Mouse (Mus musculus) layer of hippocampus, adult 2 months (tissue): Measurements from ENCODE around the gene Cdk2ap2. TPM values are rescaled to one million over a fixed set of nuclear protein-coding genes. Genes with fewer than 3 reads are reported as not detected.
"Not testable (repeated sequence)": the region's sequence is repeated elsewhere in the genome, so short reads cannot be mapped to it uniquely, and the experiment has no call there.

ENCODE experiments used
- DNase-seq, 2 experiments: peaks; one replicate each; pipeline ENCODE4 v3.0.0; 2022; ENCODE audit warnings: low spot score in 2 of 2
- H3K27ac ChIP-seq: fragments of 200-600 bp; 2 replicates; pipeline ENCODE4 v1.8.1; 2022
- H3K4me3 ChIP-seq: fragments of 200-600 bp; 2 replicates; pipeline ENCODE4 v1.8.1; 2022; ENCODE audit warnings: mild to moderate bottlenecking
- CTCF ChIP-seq: fragments of 200-600 bp; conservative IDR thresholded peaks from 2 replicates; pipeline ENCODE4 v1.8.1; 2022; ENCODE audit warnings: antibody characterized with exemption, mild to moderate bottlenecking, moderate library complexity
- long read RNA-seq, 2 experiments: library from polyadenylated mRNA; stranded (forward); transcript quantifications; one replicate each; pipeline ENCODE4 v2.0.0; 2021; ENCODE audit warnings: borderline mapping rate in 2 of 2
- total RNA-seq, 2 experiments: library from RNA; stranded (reverse); gene quantifications; 2 replicates each; pipeline ENCODE4 v1.2.3; 2021

Gene Cdk2ap2
- 10 to 100 TPM; 29.5 to 33.9 TPM for total RNA-seq
- long read RNA-seq, experiment 1, transcript Cdk2ap2-201 (4 exons, 1,080 nt), result major isoform, 21 of 29 reads
- long read RNA-seq, experiment 1, partial matches to known transcripts, result 0 of 29 reads
- long read RNA-seq, experiment 1, other reads (novel, unspliced or antisense), result 4 of 29 reads
- long read RNA-seq, experiment 2, transcript Cdk2ap2-201 (4 exons, 1,080 nt), result major isoform, 41 of 57 reads
- long read RNA-seq, experiment 2, partial matches to known transcripts, result 2 of 57 reads
- long read RNA-seq, experiment 2, other reads (novel, unspliced or antisense), result 5 of 57 reads

- peak; percentile 100 for DNase-seq
- peak within 1 kb of the TSS; percentile 73 for H3K4me3 ChIP-seq
- H3K27ac ChIP-seq, result peak within 1 kb of the TSS; percentile 98
- no peak for TF ChIP-seq CTCF
Measured at GRCm38 (mm10) chr19:4096642-4097440, at the start of gene Cdk2ap2. Cdk2ap2 (plus strand) TSS chr19:4097182.

GRCm38 (mm10) chr19:4047859-4048258, 49.1 kb upstream of the Cdk2ap2 start:
- no peak overlapping the region for H3K4me3 ChIP-seq
- peak; percentile 39 to 74 for DNase-seq
- peak; percentile 87 for TF ChIP-seq CTCF
- no peak overlapping the region for H3K27ac ChIP-seq

GRCm38 (mm10) chr19:4049069-4049468, 47.9 kb upstream of the Cdk2ap2 start:
- not testable (repeated sequence) for DNase-seq, H3K4me3 ChIP-seq, H3K27ac ChIP-seq
- peak; percentile 37 for TF ChIP-seq CTCF

- H3K4me3 ChIP-seq, result no peak overlapping the region
- peak; percentile 40 for TF ChIP-seq CTCF
- H3K27ac ChIP-seq, result no peak overlapping the region
- DNase-seq, result no peak
Measured at GRCm38 (mm10) chr19:4051016-4051415, 46.0 kb upstream of the Cdk2ap2 start.

GRCm38 (mm10) chr19:4051741-4052515, 45.1 kb upstream of the Cdk2ap2 start:
- Histone ChIP-seq H3K27ac (no peak overlapping the region), H3K4me3 (no peak overlapping the region)
- TF ChIP-seq CTCF, result peak; percentile 82
- DNase-seq, result peak in 1 of 2 experiments; percentile 52

- Histone ChIP-seq H3K4me3 (no peak overlapping the region), H3K27ac (no peak overlapping the region)
- DNase-seq, result no peak
- TF ChIP-seq CTCF, result no peak
Measured at GRCm38 (mm10) chr19:4052516-4053030, 44.4 kb upstream of the Cdk2ap2 start.

- H3K4me3 ChIP-seq, result no peak overlapping the region
- DNase-seq, result no peak
- H3K27ac ChIP-seq, result no peak overlapping the region
- no peak for TF ChIP-seq CTCF
Measured at GRCm38 (mm10) chr19:4054613-4055012, 42.4 kb upstream of the Cdk2ap2 start.

- Histone ChIP-seq H3K27ac (no peak overlapping the region), H3K4me3 (no peak overlapping the region)
- no peak for DNase-seq
- TF ChIP-seq CTCF, result no peak
Measured at GRCm38 (mm10) chr19:4055216-4055946, 41.6 kb upstream of the Cdk2ap2 start.

GRCm38 (mm10) chr19:4055947-4056693, 40.9 kb upstream of the Cdk2ap2 start:
- no peak overlapping the region for H3K4me3 ChIP-seq
- DNase-seq, result no peak
- no peak overlapping the region for H3K27ac ChIP-seq
- TF ChIP-seq CTCF, result no peak

- Histone ChIP-seq H3K4me3 (no peak overlapping the region), H3K27ac (no peak overlapping the region)
- no peak for TF ChIP-seq CTCF
- no peak for DNase-seq
Measured at GRCm38 (mm10) chr19:4056727-4057126, 40.3 kb upstream of the Cdk2ap2 start.

- no peak for DNase-seq
- no peak overlapping the region for H3K4me3 ChIP-seq
- H3K27ac ChIP-seq, result no peak overlapping the region
- no peak for TF ChIP-seq CTCF
Measured at GRCm38 (mm10) chr19:4057389-4057788, 39.6 kb upstream of the Cdk2ap2 start.
